Mouse (Mus musculus) heart, postnatal 10 days (tissue): ENCODE measurements at regions not wholly inside any gene's neighbourhood (a gene's known extent, or its start where the extent isn't known, plus 50 kb on each side); places are given as distances from the start of the nearest gene placed in this dataset.
A peak's percentile ranks its signal among the peaks of the same experiment; 100 is the strongest.

Source experiments
- DNase-seq, 2 experiments: peaks; one replicate each; pipeline ENCODE4 v3.0.0; 2021
- intact Hi-C: fragments of 180-260 bp; cut with DNase I; formaldehyde crosslinking; loops from one replicate; pipeline ENCODE4 v1.15.1; 2025

- intact Hi-C loops = no loop called here
- DNase-seq = peak; percentile 62 to 63
These were observed 90.7 kb downstream of the Banf2 start for GRCm38 (mm10) chr2:144123395-144124034.

- DNase-seq = no peak
- intact Hi-C loops = no loop called here
These were observed 94.5 kb downstream of the Banf2 start for GRCm38 (mm10) chr2:144127082-144128037.

- intact Hi-C loops = no loop called here
- DNase-seq = no peak
These were observed 95.2 kb downstream of the Banf2 start for GRCm38 (mm10) chr2:144128038-144128402.

GRCm38 (mm10) chr2:144128527-144128926 is 95.7 kb downstream of the Banf2 start:
- intact Hi-C loops = no loop called here
- no peak for DNase-seq

- peak in 1 of 2 experiments; percentile 10 for DNase-seq
- intact Hi-C loops = no loop called here
These were observed 101.1 kb downstream of the Banf2 start for GRCm38 (mm10) chr2:144133806-144134574.

- peak; percentile 74 to 79 for DNase-seq
- intact Hi-C loops = no loop called here
These were observed 101.7 kb downstream of the Banf2 start for GRCm38 (mm10) chr2:144134575-144134958.

GRCm38 (mm10) chr2:144135586-144135985 is 102.7 kb downstream of the Banf2 start:
- intact Hi-C loops = no loop called here
- DNase-seq = no peak

GRCm38 (mm10) chr2:144143620-144144384 is 110.9 kb downstream of the Banf2 start:
- intact Hi-C loops = no loop called here
- DNase-seq = peak; percentile 55 to 59

- DNase-seq = no peak
- intact Hi-C loops = no loop called here
These were observed 111.8 kb downstream of the Banf2 start for GRCm38 (mm10) chr2:144144486-144145136.

- intact Hi-C loops = no loop called here
These were observed 113.8 kb upstream of the Mgme1 start for GRCm38 (mm10) chr2:144156456-144157211.

GRCm38 (mm10) chr2:144157343-144157742 is 113.1 kb upstream of the Mgme1 start:
- no peak for DNase-seq
- intact Hi-C loops = no loop called here

More at GRCm38 (mm10) chr2:144156456-144157211, 113.8 kb upstream of the Mgme1 start:
- no peak for DNase-seq

GRCm38 (mm10) chr2:144158256-144158655 is 112.2 kb upstream of the Mgme1 start:
- intact Hi-C loops = no loop called here
- DNase-seq = no peak

- intact Hi-C loops = loop anchor here (10.0 kb wide), 1 partner anchor 145 kb away; the partner anchor contains the start of gene Rrbp1
These were observed 110.6 kb upstream of the Mgme1 start for GRCm38 (mm10) chr2:144159854-144160331.

GRCm38 (mm10) chr2:144160434-144160833 is 110.0 kb upstream of the Mgme1 start:
- peak; percentile 69 for DNase-seq

More at GRCm38 (mm10) chr2:144159854-144160331, 110.6 kb upstream of the Mgme1 start:
- DNase-seq = no peak

GRCm38 (mm10) chr2:144161852-144162251 is 108.6 kb upstream of the Mgme1 start:
- intact Hi-C loops = loop anchor here (10.0 kb wide), 1 partner anchor 147 kb away; the partner anchor contains the start of gene Rrbp1
- DNase-seq = peak in 1 of 2 experiments; percentile 47

More at GRCm38 (mm10) chr2:144160434-144160833, 110.0 kb upstream of the Mgme1 start:
- intact Hi-C loops = loop anchor here (10.0 kb wide), 1 partner anchor 146 kb away; the partner anchor contains the start of gene Rrbp1

GRCm38 (mm10) chr2:144164102-144164501 is 106.4 kb upstream of the Mgme1 start:
- intact Hi-C loops = loop anchor here (10.0 kb wide), 1 partner anchor 149 kb away; the partner anchor contains the start of gene Rrbp1

GRCm38 (mm10) chr2:144164986-144165821 is 105.3 kb upstream of the Mgme1 start:
- peak; percentile 90 to 91 for DNase-seq
- intact Hi-C loops = loop anchor here (10.0 kb wide), 1 partner anchor 150 kb away; the partner anchor contains the start of gene Rrbp1

More at GRCm38 (mm10) chr2:144164102-144164501, 106.4 kb upstream of the Mgme1 start:
- DNase-seq = peak; percentile 72 to 74
